Mouse (Mus musculus): ENCODE results near the gene Majin. TPM values are rescaled to one million over a fixed set of nuclear protein-coding genes. Genes with fewer than 3 reads are reported as not detected.

The Majin gene
- polyA plus RNA-seq, 1 experiment from 2014 or later = not detected

- Histone ChIP-seq H3K36me3 (replicated peaks; ENCODE audit: control insufficient read depth, insufficient read depth, low read depth, low read length) (no peaks in the 10 kb centered on the region), H3K4me1 (ENCODE audit: control insufficient read depth, insufficient read depth, low read length) (peaks cover 6% of the 10 kb centered on the region), H3K27ac (replicated peaks; ENCODE audit: low read depth, low read length) (no peak overlapping the region), H3K4me3 (ENCODE audit: low read depth, low read length) (no peak overlapping the region), H3K27me3 (ENCODE audit: control insufficient read depth, insufficient read depth, low read length) (no peaks in the 10 kb centered on the region), H3K9ac (replicated peaks; ENCODE audit: low read length) (no peak overlapping the region), H3K9me3 (replicated peaks; ENCODE audit: control insufficient read depth, low read length) (no peaks in the 10 kb centered on the region), H3K4me2 (ENCODE audit: low read depth, low read length) (no peak overlapping the region)
- DNase-seq (ENCODE audit: low spot score) = no peak
- ATAC-seq (replicated peaks; ENCODE audit: insufficient number of reproducible peaks, low FRiP score, low TSS enrichment, low read depth) = no peak
Measured at GRCm38 (mm10) chr19:6238740-6239139, 54.6 kb downstream of the Majin start.

GRCm38 (mm10) chr19:6240136-6240535 lies 55.9 kb downstream of the Majin start:
- H3K9me3 ChIP-seq (replicated peaks; ENCODE audit: control insufficient read depth, low read length) = no peaks in the 10 kb centered on the region
- ATAC-seq (replicated peaks; ENCODE audit: insufficient number of reproducible peaks, low FRiP score, low TSS enrichment, low read depth) = no peak
- H3K4me2 ChIP-seq (ENCODE audit: low read depth, low read length) = no peak overlapping the region
- H3K27me3 ChIP-seq (ENCODE audit: control insufficient read depth, insufficient read depth, low read length) = no peaks in the 10 kb centered on the region
- H3K36me3 ChIP-seq (replicated peaks; ENCODE audit: control insufficient read depth, insufficient read depth, low read depth, low read length) = no peaks in the 10 kb centered on the region
- peaks cover 2% of the 10 kb centered on the region; the same call in 1 of the 2 replicates for H3K4me1 ChIP-seq (ENCODE audit: control insufficient read depth, insufficient read depth, low read length)
- no peak for DNase-seq (ENCODE audit: low spot score)
- 77% methylated on average over 1 of the region's 1 CpGs for WGBS
- no peak overlapping the region for H3K4me3 ChIP-seq (ENCODE audit: low read depth, low read length)
- H3K9ac ChIP-seq (replicated peaks; ENCODE audit: low read length) = no peak overlapping the region
- no peak overlapping the region for H3K27ac ChIP-seq (replicated peaks; ENCODE audit: low read depth, low read length)

- H3K4me3 ChIP-seq (ENCODE audit: low read depth, low read length) = no peak overlapping the region
- no peaks in the 10 kb centered on the region for H3K27me3 ChIP-seq (ENCODE audit: control insufficient read depth, insufficient read depth, low read length)
- no peak overlapping the region for H3K27ac ChIP-seq (replicated peaks; ENCODE audit: low read depth, low read length)
- DNase-seq (ENCODE audit: low spot score) (no peak), ATAC-seq (replicated peaks; ENCODE audit: insufficient number of reproducible peaks, low FRiP score, low TSS enrichment, low read depth) (no peak)
- peaks cover 2% of the 10 kb centered on the region; the same call in 1 of the 2 replicates for H3K4me1 ChIP-seq (ENCODE audit: control insufficient read depth, insufficient read depth, low read length)
- WGBS = 37% methylated on average over 5 of the region's 5 CpGs
- no peak overlapping the region for H3K4me2 ChIP-seq (ENCODE audit: low read depth, low read length)
- no peak overlapping the region for H3K9ac ChIP-seq (replicated peaks; ENCODE audit: low read length)
- H3K9me3 ChIP-seq (replicated peaks; ENCODE audit: control insufficient read depth, low read length) = no peaks in the 10 kb centered on the region
- no peaks in the 10 kb centered on the region; the same call in 1 of the 2 replicates for H3K36me3 ChIP-seq (replicated peaks; ENCODE audit: control insufficient read depth, insufficient read depth, low read depth, low read length)
Measured at GRCm38 (mm10) chr19:6240725-6241124, 56.5 kb downstream of the Majin start.

GRCm38 (mm10) chr19:6241274-6242107 lies 57.3 kb downstream of the Majin start, which contains the start of gene Atg2a:
Gene Atg2a, plus strand, starts transcription at chr19:6241668.
- under 1% methylated on average over 55 of the region's 55 CpGs for WGBS
- DNase-seq (ENCODE audit: low spot score) = peak; percentile 99
- H3K4me2 ChIP-seq (ENCODE audit: low read depth, low read length) = peak within 1 kb of the TSS; percentile 83
- H3K9me3 ChIP-seq (replicated peaks; ENCODE audit: control insufficient read depth, low read length) = no peaks in the 10 kb centered on the region
- peaks cover 2% of the 10 kb centered on the region; the same call in 1 of the 2 replicates for H3K4me1 ChIP-seq (ENCODE audit: control insufficient read depth, insufficient read depth, low read length)
- no peaks in the 10 kb centered on the region for H3K27me3 ChIP-seq (ENCODE audit: control insufficient read depth, insufficient read depth, low read length)
- H3K9ac ChIP-seq (replicated peaks; ENCODE audit: low read length) = peak within 1 kb of the TSS; percentile 90
- peak within 1 kb of the TSS; percentile 84 for H3K4me3 ChIP-seq (ENCODE audit: low read depth, low read length)
- H3K27ac ChIP-seq (replicated peaks; ENCODE audit: low read depth, low read length) = no peak within 1 kb of the TSS
- H3K36me3 ChIP-seq (replicated peaks; ENCODE audit: control insufficient read depth, insufficient read depth, low read depth, low read length) = no peaks in the 10 kb centered on the region; the same call in 1 of the 2 replicates
- ATAC-seq (replicated peaks; ENCODE audit: insufficient number of reproducible peaks, low FRiP score, low TSS enrichment, low read depth) = peak; percentile 85

- Histone ChIP-seq H3K27ac (replicated peaks; ENCODE audit: low read depth, low read length) (no peak overlapping the region), H3K9ac (replicated peaks; ENCODE audit: low read length) (peak overlapping the region; percentile 90), H3K4me3 (ENCODE audit: low read depth, low read length) (peak overlapping the region; percentile 84), H3K4me1 (ENCODE audit: control insufficient read depth, insufficient read depth, low read length) (peaks cover 2% of the 10 kb centered on the region; the same call in 1 of the 2 replicates), H3K36me3 (replicated peaks; ENCODE audit: control insufficient read depth, insufficient read depth, low read depth, low read length) (no peaks in the 10 kb centered on the region; the same call in 1 of the 2 replicates), H3K4me2 (ENCODE audit: low read depth, low read length) (peak overlapping the region; percentile 83), H3K27me3 (ENCODE audit: control insufficient read depth, insufficient read depth, low read length) (no peaks in the 10 kb centered on the region), H3K9me3 (replicated peaks; ENCODE audit: control insufficient read depth, low read length) (no peaks in the 10 kb centered on the region)
- DNase-seq (ENCODE audit: low spot score) (peak; percentile 18), ATAC-seq (replicated peaks; ENCODE audit: insufficient number of reproducible peaks, low FRiP score, low TSS enrichment, low read depth) (0 out of 2 replicates have a peak, but pooled peaks have one; percentile 1)
- WGBS = 0% methylated on average over 4 of the region's 4 CpGs
Measured at GRCm38 (mm10) chr19:6242281-6242680, 58.1 kb downstream of the Majin start.

GRCm38 (mm10) chr19:6243226-6243625 lies 59.0 kb downstream of the Majin start:
- DNase-seq (ENCODE audit: low spot score) (no peak), ATAC-seq (replicated peaks; ENCODE audit: insufficient number of reproducible peaks, low FRiP score, low TSS enrichment, low read depth) (no peak)
- Histone ChIP-seq H3K27me3 (ENCODE audit: control insufficient read depth, insufficient read depth, low read length) (no peaks in the 10 kb centered on the region), H3K4me3 (ENCODE audit: low read depth, low read length) (no peak overlapping the region), H3K9ac (replicated peaks; ENCODE audit: low read length) (no peak overlapping the region), H3K36me3 (replicated peaks; ENCODE audit: control insufficient read depth, insufficient read depth, low read depth, low read length) (no peaks in the 10 kb centered on the region; the same call in 1 of the 2 replicates), H3K27ac (replicated peaks; ENCODE audit: low read depth, low read length) (no peak overlapping the region), H3K4me2 (ENCODE audit: low read depth, low read length) (no peak overlapping the region), H3K9me3 (replicated peaks; ENCODE audit: control insufficient read depth, low read length) (no peaks in the 10 kb centered on the region), H3K4me1 (ENCODE audit: control insufficient read depth, insufficient read depth, low read length) (peaks cover 2% of the 10 kb centered on the region; the same call in 1 of the 2 replicates)
- 73% methylated on average over 5 of the region's 5 CpGs for WGBS

- no peak for DNase-seq (ENCODE audit: low spot score)
- H3K9ac ChIP-seq (replicated peaks; ENCODE audit: low read length) = no peak overlapping the region
- WGBS = 100% methylated on average over 1 of the region's 1 CpGs
- H3K27ac ChIP-seq (replicated peaks; ENCODE audit: low read depth, low read length) = no peak overlapping the region
- no peaks in the 10 kb centered on the region for H3K9me3 ChIP-seq (replicated peaks; ENCODE audit: control insufficient read depth, low read length)
- no peaks in the 10 kb centered on the region for H3K27me3 ChIP-seq (ENCODE audit: control insufficient read depth, insufficient read depth, low read length)
- H3K4me1 ChIP-seq (ENCODE audit: control insufficient read depth, insufficient read depth, low read length) = peaks cover 2% of the 10 kb centered on the region; the same call in 1 of the 2 replicates
- no peak overlapping the region for H3K4me3 ChIP-seq (ENCODE audit: low read depth, low read length)
- ATAC-seq (replicated peaks; ENCODE audit: insufficient number of reproducible peaks, low FRiP score, low TSS enrichment, low read depth) = no peak
- H3K36me3 ChIP-seq (replicated peaks; ENCODE audit: control insufficient read depth, insufficient read depth, low read depth, low read length) = no peaks in the 10 kb centered on the region; the same call in 1 of the 2 replicates
- H3K4me2 ChIP-seq (ENCODE audit: low read depth, low read length) = no peak overlapping the region
Measured at GRCm38 (mm10) chr19:6245806-6246205, 61.6 kb downstream of the Majin start.
